Mouse (Mus musculus) gastrocnemius, postnatal 25 days (tissue): ENCODE data around the gene Tmem81. TPM values are rescaled to one million over a fixed set of nuclear protein-coding genes. Genes with fewer than 3 reads are reported as not detected.

Experiments used
- total RNA-seq, 2 experiments: library from RNA; stranded (reverse); gene quantifications; 1 replicate in 1 of 2; 2 replicates in 1 of 2; pipeline ENCODE4 v1.2.3; 2021

Gene Tmem81
- total RNA-seq, 2 experiments from 2014 or later, result 0.94 to 1.2 TPM

Other genes with a start within 250 kb of the Tmem81 start
- under 1 TPM; 0.16 to 0.26 TPM for gene Klhdc8a, start 207.6 kb upstream of the Tmem81 start, total RNA-seq
- 1 to 10 TPM in 1 of 2 experiments, under 1 TPM in 1; 0.79 to 1.3 TPM for gene Nuak2, start 190.1 kb upstream of the Tmem81 start, total RNA-seq
- gene Tmcc2, start 114.9 kb upstream of the Tmem81 start, total RNA-seq, result 10 to 100 TPM; 23.3 to 25.1 TPM
- 1 to 10 TPM; 9.2 to 10.0 TPM for gene Dstyk, start 88.7 kb upstream of the Tmem81 start, total RNA-seq
- gene Rbbp5, start 28.9 kb upstream of the Tmem81 start, total RNA-seq, result 10 to 100 TPM; 17.6 to 21.4 TPM
- gene Cntn2, start 37.0 kb downstream of the Tmem81 start, total RNA-seq, result under 1 TPM; 0.05 to 0.35 TPM
- gene Nfasc, start 235.6 kb downstream of the Tmem81 start, total RNA-seq, result under 1 TPM; 0.43 to 0.46 TPM